Mouse (Mus musculus) spleen, adult 2 months (tissue): ENCODE results near the gene Gm21969. TPM values are rescaled to one million over a fixed set of nuclear protein-coding genes. Genes with fewer than 3 reads are reported as not detected.

Source experiments
- DNase-seq, 2 experiments: peaks; one replicate each; pipeline versions ENCODE4 v3.0.0 to v3.0.0-alpha.2; 2012 to 2021; ENCODE audit warnings: low spot score in 2 of 2, low read depth in 1 of 2
- H3K27ac ChIP-seq: fragments of 200-500 bp; 2 replicates; pipeline ENCODE4 v1.5.1; 2012; ENCODE audit warnings: low read length, inconsistent platforms; ENCODE audit not compliant: insufficient read depth
- H3K27me3 ChIP-seq: fragments of 200-500 bp; 2 replicates; pipeline ENCODE4 v1.6.1; 2012; ENCODE audit warnings: mild to moderate bottlenecking, moderate library complexity, low read length, inconsistent platforms; ENCODE audit not compliant: control insufficient read depth, insufficient read depth
- H3K36me3 ChIP-seq: fragments of 200-500 bp; 2 replicates; pipeline ENCODE4 v1.6.1; 2012; ENCODE audit warnings: mild to moderate bottlenecking, low read length, inconsistent platforms; ENCODE audit not compliant: control insufficient read depth, insufficient read depth
- H3K4me1 ChIP-seq: fragments of 200-500 bp; 2 replicates; pipeline ENCODE4 v1.6.1; 2011; ENCODE audit warnings: inconsistent platforms; ENCODE audit not compliant: control insufficient read depth, insufficient read depth, insufficient read length
- H3K4me3 ChIP-seq: fragments of 200-500 bp; 2 replicates; pipeline ENCODE4 v1.5.1; 2011; ENCODE audit warnings: mild to moderate bottlenecking, inconsistent platforms; ENCODE audit not compliant: insufficient read depth, insufficient read length; ENCODE audit errors: extremely low read depth
- CTCF ChIP-seq: fragments of 200-500 bp; IDR thresholded peaks from 2 replicates; pipeline ENCODE4 v1.5.1; 2011; ENCODE audit warnings: mild to moderate bottlenecking, inconsistent platforms; ENCODE audit not compliant: insufficient read depth, insufficient read length, insufficient replicate concordance; ENCODE audit errors: extremely low read depth
- POLR2A ChIP-seq: fragments of 200-500 bp; IDR thresholded peaks from 2 replicates; pipeline ENCODE4 v1.6.1; 2011; ENCODE audit warnings: low read depth, low read length, inconsistent platforms
- WGBS: fragments of 180-500 bp; shearing (Covaris S2); methylation state at CpG from one replicate; pipeline ENCODE4 v1.1.7; 2018; 5-methylcytosine and 5-hydroxymethylcytosine counted together
- polyA plus RNA-seq: library from polyadenylated mRNA; depleted of rRNA; stranded (reverse); fragments of >200 nt; gene quantifications from 2 replicates; pipeline ENCODE4 v1.2.3, GENCODE M21; 2012

The Gm21969 gene
- polyA plus RNA-seq, 1 experiment = 0.01 TPM

DNA sequence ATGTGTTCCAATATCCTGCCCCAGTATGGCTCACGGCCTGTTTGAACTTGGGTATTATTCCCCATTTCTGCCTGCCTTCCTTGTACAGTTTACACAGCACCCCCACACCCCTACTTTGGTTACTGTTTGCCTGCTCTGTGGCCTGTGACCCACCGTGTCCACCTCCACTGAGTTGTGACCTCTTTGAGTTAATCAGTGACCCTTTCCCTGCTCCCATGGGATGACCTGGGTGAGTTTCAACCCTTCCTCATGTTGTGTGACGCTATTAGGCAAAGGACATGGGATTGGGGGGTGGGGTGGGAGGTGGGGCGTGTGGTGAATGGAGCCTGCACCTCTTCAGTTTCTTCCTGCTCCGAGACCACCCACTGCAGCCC, 21.1 kb downstream of the Gm21969 start:
- no peak overlapping the region for H3K27ac ChIP-seq
- no peak for DNase-seq
- no peaks in the 10 kb centered on the region for H3K27me3 ChIP-seq
- no peak overlapping the region for H3K4me3 ChIP-seq
- WGBS = 86% methylated on average over 5 of the region's 5 CpGs
- peaks cover 9% of the 10 kb centered on the region; the same call in 1 of the 2 replicates for H3K4me1 ChIP-seq
- TF ChIP-seq CTCF (no peak), POLR2A (no peak)
- H3K36me3 ChIP-seq = no peaks in the 10 kb centered on the region

- DNase-seq = no peak
- WGBS = 82% methylated on average over 10 of the region's 10 CpGs
- no peak overlapping the region for H3K4me3 ChIP-seq
Observed at GRCm38 (mm10) chr4:139624706-139625105, 21.7 kb downstream of the Gm21969 start.

DNA sequence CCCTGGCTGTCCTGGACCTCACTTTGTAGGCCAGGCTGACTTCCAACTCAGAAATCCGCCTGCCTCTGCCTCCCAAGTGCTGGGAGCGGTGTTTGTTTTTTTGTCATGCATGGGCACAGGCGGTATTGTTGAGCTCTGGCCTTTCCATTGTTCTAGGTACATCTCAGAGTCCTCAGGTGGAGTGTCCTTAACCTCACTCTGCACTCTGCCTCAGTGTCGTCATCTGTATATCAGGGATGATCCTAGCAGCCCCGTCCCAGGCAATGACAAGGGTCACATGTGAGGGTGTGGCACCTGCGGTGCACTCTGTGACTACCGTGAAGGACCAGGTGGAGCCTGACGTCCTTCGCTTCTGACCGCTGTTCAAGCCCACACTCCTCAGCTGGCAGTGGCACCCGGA, 24.4 kb downstream of the Gm21969 start:
- Histone ChIP-seq H3K27me3 (no peaks in the 10 kb centered on the region), H3K27ac (no peak overlapping the region), H3K36me3 (no peaks in the 10 kb centered on the region), H3K4me1 (peaks cover 8% of the 10 kb centered on the region; the same call in 1 of the 2 replicates), H3K4me3 (no peak overlapping the region)
- 94% methylated on average over 11 of the region's 11 CpGs for WGBS
- no peak for DNase-seq
- TF ChIP-seq POLR2A (no peak), CTCF (no peak)

More at GRCm38 (mm10) chr4:139624706-139625105, 21.7 kb downstream of the Gm21969 start:
- H3K36me3 ChIP-seq = no peaks in the 10 kb centered on the region
- H3K27ac ChIP-seq = no peak overlapping the region
- no peak for TF ChIP-seq CTCF
- TF ChIP-seq POLR2A = no peak
- peaks cover 9% of the 10 kb centered on the region; the same call in 1 of the 2 replicates for H3K4me1 ChIP-seq
- H3K27me3 ChIP-seq = no peaks in the 10 kb centered on the region

GRCm38 (mm10) chr4:139630171-139630570, 27.2 kb downstream of the Gm21969 start:
- H3K27me3 ChIP-seq = no peaks in the 10 kb centered on the region
- H3K4me1 ChIP-seq = no peaks in the 10 kb centered on the region
- TF ChIP-seq CTCF (no peak), POLR2A (no peak)
- no peak for DNase-seq
- no peaks in the 10 kb centered on the region for H3K36me3 ChIP-seq
- H3K27ac ChIP-seq = no peak overlapping the region
- H3K4me3 ChIP-seq = no peak overlapping the region
- WGBS = 69% methylated on average over 10 of the region's 10 CpGs

DNA sequence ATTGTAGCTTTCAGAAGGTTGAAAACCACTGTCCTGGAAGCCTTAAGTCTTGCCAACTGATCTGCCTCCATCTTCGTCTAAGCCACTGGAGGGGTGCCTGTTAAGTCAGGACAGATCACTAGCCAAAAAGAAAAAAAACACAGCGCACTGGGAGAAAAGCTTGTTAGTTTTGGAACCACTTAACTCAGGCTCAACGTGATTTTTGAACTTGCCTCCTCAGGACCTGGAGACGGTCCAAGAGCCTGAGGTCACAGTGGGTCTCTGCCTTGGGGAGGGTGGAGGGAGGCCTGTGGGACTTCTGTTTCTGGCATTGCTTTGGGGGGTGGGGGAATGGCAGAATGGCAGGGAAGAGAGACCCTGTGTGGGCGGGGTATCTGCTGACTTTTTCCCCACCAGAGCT, 28.2 kb downstream of the Gm21969 start:
- H3K4me3 ChIP-seq = no peak overlapping the region
- no peak for DNase-seq
- H3K36me3 ChIP-seq = no peaks in the 10 kb centered on the region
- no peaks in the 10 kb centered on the region for H3K4me1 ChIP-seq
- 75% methylated on average over 5 of the region's 5 CpGs for WGBS
- H3K27me3 ChIP-seq = no peaks in the 10 kb centered on the region
- H3K27ac ChIP-seq = no peak overlapping the region
- no peak for TF ChIP-seq CTCF
- no peak for TF ChIP-seq POLR2A

GRCm38 (mm10) chr4:139631569-139632253, 28.7 kb downstream of the Gm21969 start:
- Histone ChIP-seq H3K4me1 (no peaks in the 10 kb centered on the region), H3K4me3 (no peak overlapping the region), H3K27me3 (no peaks in the 10 kb centered on the region), H3K27ac (no peak overlapping the region), H3K36me3 (no peaks in the 10 kb centered on the region)
- WGBS = 86% methylated on average over 7 of the region's 7 CpGs
- TF ChIP-seq CTCF (no peak), POLR2A (no peak)
- no peak for DNase-seq

DNA sequence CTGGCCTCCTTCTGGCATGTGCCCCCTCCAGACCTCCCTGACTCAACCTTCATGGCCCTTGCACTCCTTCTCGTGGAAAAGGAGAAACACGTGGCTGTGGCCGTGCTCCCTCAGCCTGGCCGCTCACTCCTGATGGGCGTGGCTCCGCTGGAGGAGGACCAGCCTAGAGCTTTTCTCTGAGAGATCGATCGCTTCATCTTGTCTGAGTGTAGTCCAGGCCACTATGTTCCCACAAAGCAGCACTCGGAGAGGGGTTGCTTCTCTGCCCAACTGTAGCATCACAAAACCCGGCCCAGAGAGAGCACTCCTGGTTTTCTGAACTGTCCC, 29.2 kb downstream of the Gm21969 start:
- no peaks in the 10 kb centered on the region for H3K27me3 ChIP-seq
- no peaks in the 10 kb centered on the region for H3K4me1 ChIP-seq
- TF ChIP-seq CTCF (no peak), POLR2A (no peak)
- DNase-seq = no peak
- H3K36me3 ChIP-seq = no peaks in the 10 kb centered on the region
- no peak overlapping the region for H3K27ac ChIP-seq
- no peak overlapping the region for H3K4me3 ChIP-seq
- 85% methylated on average over 10 of the region's 10 CpGs for WGBS

DNA sequence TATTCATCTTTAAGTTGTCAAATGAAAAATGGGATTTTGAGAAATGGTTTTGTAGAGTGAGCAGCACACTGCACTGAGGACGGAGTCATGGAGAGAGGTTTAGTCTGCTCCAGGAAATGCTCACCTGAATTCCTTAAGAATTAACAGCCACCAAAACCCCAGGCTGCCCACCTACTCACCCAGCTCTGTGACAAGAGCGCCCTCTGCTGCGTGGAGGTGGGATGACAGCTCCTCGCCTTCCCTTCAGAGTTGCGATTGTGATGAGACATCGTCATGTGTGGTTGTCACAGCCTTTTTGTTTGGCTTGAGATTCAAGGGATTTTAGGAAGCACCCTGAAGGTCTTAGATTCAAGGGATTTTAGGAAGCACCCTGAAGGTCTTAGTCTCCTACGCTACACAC, 33.4 kb downstream of the Gm21969 start:
- no peaks in the 10 kb centered on the region for H3K36me3 ChIP-seq
- no peak overlapping the region for H3K4me3 ChIP-seq
- WGBS = 36% methylated on average over 7 of the region's 7 CpGs
- H3K4me1 ChIP-seq = peaks cover 9% of the 10 kb centered on the region; the same call in 1 of the 2 replicates
- peak in 1 of 2 experiments; percentile 49 for DNase-seq
- H3K27ac ChIP-seq = no peak overlapping the region
- no peak for TF ChIP-seq POLR2A
- peak; percentile 99 for TF ChIP-seq CTCF
- no peaks in the 10 kb centered on the region for H3K27me3 ChIP-seq
